Mouse (Mus musculus): ENCODE measurements around the gene Ttc7.

Ttc7 gene

GRCm38 (mm10) chr17:87406646-87407045, 124.0 kb downstream of the Ttc7 start:
- in situ Hi-C loops (cut with MboI, MseI) = no loop called here

GRCm38 (mm10) chr17:87418082-87418481, 135.4 kb downstream of the Ttc7 start:
- in situ Hi-C loops (cut with MboI, MseI) = loop anchor here (10.0 kb wide), 1 partner anchor 1383 kb away; no protein-coding TSS in a partner anchor

- in situ Hi-C loops (cut with MboI, MseI) = no loop called here
These were observed 144.8 kb downstream of the Ttc7 start, which contains the start of gene Stpg4 for GRCm38 (mm10) chr17:87427511-87427910. Gene Stpg4 (minus strand): TSS chr17:87427741.

- in situ Hi-C loops (cut with MboI, MseI) = no loop called here
These were observed 146.7 kb downstream of the Ttc7 start for GRCm38 (mm10) chr17:87429431-87429830.
